Mouse (Mus musculus): ENCODE measurements around the gene Actr6.
"Not testable (repeated sequence)": the region's sequence is repeated elsewhere in the genome, so short reads cannot be mapped to it uniquely, and the experiment has no call there.

Actr6 gene

DNA sequence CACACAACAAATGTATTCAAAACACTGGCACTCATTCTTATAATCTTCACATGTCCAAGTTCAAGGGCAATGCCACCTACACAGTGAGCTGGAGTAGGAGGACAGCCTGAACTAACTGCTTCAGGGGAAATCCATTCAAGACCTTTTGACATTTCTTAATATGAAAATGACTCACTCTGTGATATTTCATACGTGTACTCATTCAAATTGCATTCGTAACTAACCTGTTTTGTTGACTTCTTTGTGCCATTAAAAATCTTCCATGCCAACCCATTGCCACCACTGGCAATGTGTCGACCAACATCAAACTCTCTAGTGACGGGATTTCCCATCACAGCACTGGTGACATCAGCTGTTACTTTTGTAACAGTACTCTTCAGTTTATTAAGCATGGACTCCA lies 54.0 kb downstream of the Actr6 start:
- DNase-seq = no peak

DNA sequence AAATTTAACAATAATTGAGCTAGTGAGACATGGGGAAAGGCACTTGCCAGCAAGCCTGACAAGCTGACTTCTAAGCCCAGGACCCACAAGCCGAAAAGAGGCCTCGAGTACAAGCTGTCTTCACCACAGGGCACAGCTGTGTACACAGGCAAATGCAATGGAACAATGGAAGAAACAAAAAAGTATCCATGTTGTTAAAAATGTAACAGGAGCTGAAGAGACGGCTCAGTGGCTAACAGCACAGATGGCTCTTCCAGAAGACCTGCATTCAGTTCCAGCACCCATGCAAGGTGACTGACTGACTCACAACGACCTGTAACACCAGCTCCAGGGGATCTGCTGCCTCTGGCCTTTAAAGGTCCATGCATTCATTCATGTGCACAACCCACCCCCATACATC lies 55.5 kb downstream of the Actr6 start:
- DNase-seq = no peak

DNA sequence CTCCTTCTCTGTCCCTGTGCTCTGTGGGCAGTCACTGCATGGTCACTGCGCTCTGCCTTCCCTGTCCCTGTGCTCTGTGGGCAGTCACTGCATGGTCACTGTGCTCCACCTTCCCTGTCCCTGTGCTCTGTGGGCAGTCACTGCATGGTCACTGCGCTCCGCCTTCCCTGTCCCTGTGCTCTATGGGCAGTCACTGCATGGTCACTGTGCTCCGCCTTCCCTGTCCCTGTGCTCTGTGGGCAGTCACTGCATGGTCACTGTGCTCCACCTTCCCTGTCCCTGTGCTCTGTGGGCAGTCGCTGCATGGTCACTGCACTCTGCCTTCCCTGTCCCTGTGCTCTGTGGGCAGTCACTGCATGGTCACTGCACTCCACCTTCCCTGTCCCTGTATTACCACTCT lies 61.7 kb downstream of the Actr6 start:
- DNase-seq = not testable (repeated sequence)

DNA sequence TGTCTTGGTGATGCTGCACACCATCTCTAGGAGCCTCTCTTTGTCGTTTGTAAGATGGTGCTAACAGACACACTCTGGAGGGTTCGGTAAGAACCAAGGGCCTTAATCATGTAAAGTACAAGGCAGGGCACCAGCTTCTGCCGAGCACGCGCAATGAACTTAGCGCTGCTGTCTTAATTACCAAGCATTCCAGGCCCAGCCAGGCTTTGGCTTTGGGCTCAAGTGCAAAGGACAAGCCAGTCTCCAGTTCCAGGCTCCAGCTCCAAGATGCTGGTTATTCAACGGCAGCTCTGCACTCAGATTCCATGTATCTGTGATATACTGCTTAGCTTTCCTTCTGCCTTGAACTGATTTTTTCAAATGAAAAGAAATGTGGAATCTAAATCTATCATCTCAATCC lies 64.5 kb downstream of the Actr6 start:
- no peak for DNase-seq

DNA sequence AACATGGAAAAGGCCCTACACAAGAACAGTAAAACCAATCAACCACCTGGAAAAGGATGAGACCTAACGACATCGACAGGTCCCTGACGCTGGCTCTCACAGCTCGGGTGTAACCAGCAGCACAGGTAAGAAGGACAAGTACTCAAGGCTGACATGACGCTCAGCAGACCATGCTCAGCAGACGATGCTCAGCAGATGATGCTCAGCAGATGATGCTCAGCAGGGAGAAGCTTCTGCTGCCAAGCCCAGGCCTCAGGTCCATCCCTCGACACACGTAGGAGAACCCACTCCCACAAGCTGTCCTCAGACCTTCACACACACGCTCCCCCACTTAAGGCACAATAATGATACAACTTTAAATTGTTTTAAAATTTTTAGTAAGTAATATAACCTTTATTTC lies 66.4 kb downstream of the Actr6 start:
- no peak for DNase-seq

DNA sequence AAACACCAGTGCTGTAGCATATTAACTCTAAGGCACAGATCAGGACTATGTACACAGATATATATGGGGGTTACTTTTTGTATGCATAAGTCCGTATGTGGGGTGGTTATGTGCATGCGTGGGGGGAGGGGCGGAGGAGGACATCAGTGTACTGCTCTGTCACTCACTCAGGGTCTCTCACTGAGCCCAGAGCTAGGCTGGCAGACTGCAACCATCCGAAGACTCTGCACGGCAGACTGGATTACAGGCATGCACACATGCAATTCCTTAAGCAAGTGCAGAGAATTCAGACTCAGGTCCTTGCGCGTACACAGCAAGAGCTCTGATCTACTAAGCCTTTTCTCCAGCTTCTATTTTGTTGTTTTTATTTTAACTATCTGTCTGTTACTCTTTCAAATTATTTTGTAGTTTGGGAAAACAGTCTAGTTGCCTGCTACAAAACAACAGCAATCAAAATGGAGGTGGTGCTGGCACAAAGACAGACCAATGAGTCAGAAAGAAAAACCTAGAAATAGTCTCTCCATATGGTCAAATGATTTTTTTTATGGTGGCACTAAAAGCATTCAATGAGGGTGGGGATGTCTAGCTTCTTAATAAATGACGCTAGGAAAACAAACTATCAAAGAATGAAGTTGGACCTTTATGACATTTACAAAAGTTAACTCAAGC lies 67.0 kb downstream of the Actr6 start:
- no peak for DNase-seq
